Mouse (Mus musculus) neutrophil, adult 5-6 weeks (primary cell): ENCODE measurements around the gene Pcbp3. TPM values are rescaled to one million over a fixed set of nuclear protein-coding genes. Genes with fewer than 3 reads are reported as not detected.
"Not testable (repeated sequence)": the region's sequence is repeated elsewhere in the genome, so short reads cannot be mapped to it uniquely, and the experiment has no call there.

Experiments
- ATAC-seq: fragments of 151-379, 151-347 bp; 2 replicates; pipeline ENCODE4 v1.8.0; 2017; ENCODE audit warnings: mild to moderate bottlenecking, moderate TSS enrichment; ENCODE audit not compliant: insufficient number of reproducible peaks, poor library complexity, low FRiP score, severe bottlenecking; ENCODE audit errors: extremely low read depth
- total RNA-seq: library from RNA; stranded (forward); fragments of 200-1000 nt; gene quantifications from 2 replicates; pipeline ENCODE4 v1.2.3, GENCODE M21; 2017

Pcbp3 gene
- total RNA-seq, result 3.3 and 4.1 TPM in 2 replicates

- ATAC-seq, result peak; percentile 92
These were observed at the start of gene Pcbp3 for GRCm38 (mm10) chr10:76961790-76962489. Gene Pcbp3 (minus strand): TSS chr10:76961887.

GRCm38 (mm10) chr10:77008698-77009097, 47.0 kb upstream of the Pcbp3 start:
- ATAC-seq, result no peak

- no peak for ATAC-seq
These were observed 46.4 kb upstream of the Pcbp3 start for GRCm38 (mm10) chr10:77008109-77008561.

DNA sequence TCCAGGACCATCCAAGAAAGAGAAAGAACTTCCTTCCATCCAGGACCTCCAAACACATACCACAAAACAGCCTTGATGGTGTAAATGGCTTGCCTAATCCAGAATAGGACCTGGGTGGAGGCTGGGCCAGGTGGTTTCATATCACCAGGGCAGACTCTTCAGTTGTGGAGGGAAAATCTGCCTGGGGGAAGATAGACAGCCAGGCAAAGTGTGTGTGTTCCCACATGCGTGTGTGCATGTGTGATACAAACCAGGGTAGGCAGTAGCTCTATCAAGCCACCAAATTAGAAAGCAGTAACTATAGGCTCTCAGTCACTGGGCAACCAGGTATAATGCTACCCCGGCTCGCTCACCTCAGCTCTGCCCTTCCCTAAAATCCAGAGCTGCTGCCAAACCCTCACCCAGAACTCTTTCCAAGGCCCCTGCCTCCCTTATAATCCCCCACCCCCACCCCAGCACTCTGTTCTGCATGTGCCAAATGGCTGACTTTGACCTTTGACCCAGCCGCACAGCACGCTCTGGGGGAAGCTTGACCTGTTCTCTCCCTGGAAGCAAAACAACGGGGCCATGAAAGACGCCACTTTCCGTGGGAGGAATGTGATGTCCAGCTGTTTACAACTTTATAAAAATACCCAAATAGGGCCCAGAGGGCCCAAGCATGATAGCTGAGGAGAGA, 45.9 kb upstream of the Pcbp3 start:
- no peak for ATAC-seq

GRCm38 (mm10) chr10:77004936-77005335, 43.2 kb upstream of the Pcbp3 start:
- no peak for ATAC-seq

DNA sequence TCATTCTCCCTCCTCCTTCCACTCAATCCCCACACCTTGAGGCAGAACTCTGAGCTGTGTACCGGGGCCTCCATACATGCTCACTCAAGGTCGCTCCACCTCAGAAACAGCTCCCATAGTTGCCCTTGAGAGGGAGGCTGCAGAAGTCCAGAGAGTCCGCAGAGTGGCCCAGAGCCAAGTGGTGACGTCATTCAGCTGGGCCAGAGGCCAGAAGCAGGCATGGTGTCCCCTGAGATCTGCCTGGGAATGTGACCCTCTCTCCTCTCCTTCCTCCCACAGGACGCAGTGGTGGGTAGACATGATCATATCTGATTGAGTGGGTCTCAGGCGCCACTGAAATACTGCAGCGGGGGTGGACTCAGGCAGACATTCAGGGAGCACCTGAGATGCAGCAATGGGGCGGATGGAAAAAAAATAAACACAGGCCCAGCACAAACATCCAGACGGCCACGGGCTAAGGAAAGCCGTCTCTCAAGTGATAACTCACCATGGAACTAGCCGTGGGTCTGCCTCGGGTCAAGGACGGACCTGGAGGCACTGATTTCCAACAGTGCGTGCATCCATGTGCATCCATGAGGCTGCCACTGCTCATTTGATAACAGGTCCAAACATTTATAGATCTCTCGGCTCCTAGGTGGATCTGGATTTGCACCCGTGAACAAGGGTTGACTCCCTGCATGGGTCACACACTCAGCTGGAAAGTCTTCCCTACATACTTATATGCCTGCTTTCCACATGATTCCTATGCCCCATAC, 36.2 kb upstream of the Pcbp3 start:
- no peak for ATAC-seq

- no peak for ATAC-seq
These were observed 30.8 kb upstream of the Pcbp3 start for GRCm38 (mm10) chr10:76992456-76992855.

DNA sequence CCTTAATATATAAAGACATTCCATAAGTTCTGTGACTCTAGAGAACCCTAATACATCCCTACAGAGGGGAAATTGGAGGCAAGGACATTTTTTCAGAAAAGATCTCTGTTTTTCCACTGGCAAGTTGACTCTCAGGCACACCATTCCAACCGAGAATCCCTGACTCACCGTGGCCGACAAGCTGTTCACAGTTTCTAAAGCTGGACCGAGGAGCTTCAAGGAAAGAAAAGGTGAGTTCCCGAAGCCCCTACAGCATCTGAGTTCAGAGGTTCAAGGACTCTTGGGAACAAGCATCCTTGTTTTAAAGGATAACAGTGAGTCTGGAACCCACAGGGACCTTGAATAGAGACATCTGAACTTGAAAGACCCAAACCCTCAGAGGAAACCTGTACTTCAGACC, 26.9 kb upstream of the Pcbp3 start:
- ATAC-seq, result no peak

- no peak for ATAC-seq
These were observed 16.4 kb upstream of the Pcbp3 start for GRCm38 (mm10) chr10:76978042-76978441.

- ATAC-seq, result no peak
These were observed 15.0 kb upstream of the Pcbp3 start for GRCm38 (mm10) chr10:76976699-76977098.

DNA sequence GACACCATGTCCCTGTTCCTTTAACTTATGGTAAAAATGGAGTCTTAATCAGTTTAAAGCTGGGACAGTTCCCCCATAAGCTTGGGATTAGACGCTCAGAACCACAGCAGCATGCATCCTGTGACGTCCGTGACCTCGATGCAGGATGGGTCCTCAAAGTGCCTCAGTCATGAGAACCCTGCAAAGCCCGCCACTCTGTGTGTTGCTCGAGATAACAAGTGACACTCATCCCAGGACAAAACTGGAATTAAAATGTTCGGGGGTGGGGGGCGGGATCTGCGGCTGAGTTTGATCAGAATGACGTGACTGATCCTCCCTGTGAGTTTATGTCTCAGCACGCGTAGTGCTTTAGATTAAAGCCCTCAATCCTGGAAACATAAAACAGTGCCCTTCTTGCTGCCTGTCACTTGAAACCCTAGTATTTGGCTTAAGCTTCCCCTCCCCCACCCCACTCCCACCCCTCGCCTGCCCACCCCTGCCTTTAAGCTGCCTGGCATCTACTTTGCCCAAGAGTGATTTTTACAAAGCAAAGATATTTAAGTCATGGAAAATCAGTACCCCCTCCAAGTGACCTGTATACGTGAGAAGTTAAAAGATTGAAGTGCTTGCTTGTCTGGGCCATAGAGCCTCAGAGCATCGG, 12.2 kb upstream of the Pcbp3 start:
- ATAC-seq, result no peak

GRCm38 (mm10) chr10:76972318-76972717, 10.6 kb upstream of the Pcbp3 start:
- ATAC-seq, result not testable (repeated sequence)

DNA sequence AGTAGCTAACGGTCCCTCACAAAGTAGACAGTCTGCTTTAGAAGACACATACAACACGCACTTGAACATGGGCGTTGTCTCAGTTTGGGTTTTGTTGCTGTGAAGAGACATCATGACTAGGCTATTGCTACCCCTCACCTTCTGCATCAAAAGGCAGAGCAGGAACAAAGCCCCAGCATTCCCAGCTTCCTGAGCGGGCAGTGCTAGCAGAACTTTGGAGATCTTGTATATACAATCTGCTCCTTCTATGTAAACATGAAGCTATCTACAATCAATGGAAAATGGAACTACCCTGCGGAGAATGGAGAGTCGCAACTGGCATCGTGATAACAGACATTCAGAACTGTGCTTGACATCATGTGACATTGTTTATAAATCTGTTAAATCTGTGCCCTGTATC, 9.3 kb upstream of the Pcbp3 start:
- no peak for ATAC-seq

GRCm38 (mm10) chr10:76964436-76964835, 2.7 kb upstream of the Pcbp3 start:
- no peak for ATAC-seq

GRCm38 (mm10) chr10:76963997-76964396, 2.3 kb upstream of the Pcbp3 start:
- ATAC-seq, result no peak

DNA sequence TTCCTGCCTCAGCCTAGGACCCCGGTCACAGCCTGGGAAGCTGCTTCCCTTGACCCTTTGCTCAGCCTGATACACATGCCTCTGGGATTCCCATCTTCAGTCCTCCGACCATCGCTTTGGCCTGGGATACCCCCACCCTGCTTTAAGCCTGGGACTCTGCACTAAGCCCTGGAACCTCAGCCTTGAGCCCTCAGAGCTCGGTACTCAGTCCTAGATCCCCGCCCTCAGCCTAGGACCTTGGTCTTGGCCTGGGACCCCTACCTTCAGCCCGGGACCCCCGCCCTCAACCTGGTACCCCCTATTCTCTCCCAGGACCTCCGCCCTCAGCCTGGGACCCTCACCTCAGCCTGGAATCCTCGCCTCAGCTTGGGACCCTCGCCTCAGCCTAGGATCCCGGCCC, 531 bp downstream of the Pcbp3 start:
- ATAC-seq, result no peak

- ATAC-seq, result no peak
These were observed 3.5 kb downstream of the Pcbp3 start for GRCm38 (mm10) chr10:76958201-76958600.

DNA sequence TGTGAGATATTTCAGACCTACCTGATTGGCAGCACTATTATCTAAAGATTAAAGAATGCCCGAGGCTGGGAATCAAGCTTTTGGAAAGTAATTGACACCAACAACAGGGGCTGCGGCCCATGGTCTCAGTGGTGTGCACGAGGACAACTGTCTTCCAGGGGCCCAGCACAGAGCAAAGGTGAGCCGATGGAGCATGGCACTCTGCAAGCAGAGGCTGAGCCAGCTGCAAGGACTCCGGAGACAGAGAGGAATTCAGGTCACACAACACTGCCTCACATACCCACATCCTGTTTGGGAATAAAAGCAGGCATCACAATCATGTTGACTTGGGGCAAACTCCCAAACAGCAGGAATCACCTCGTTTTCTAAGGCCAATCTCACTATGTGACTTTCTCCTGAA, 5.5 kb downstream of the Pcbp3 start:
- ATAC-seq, result no peak

DNA sequence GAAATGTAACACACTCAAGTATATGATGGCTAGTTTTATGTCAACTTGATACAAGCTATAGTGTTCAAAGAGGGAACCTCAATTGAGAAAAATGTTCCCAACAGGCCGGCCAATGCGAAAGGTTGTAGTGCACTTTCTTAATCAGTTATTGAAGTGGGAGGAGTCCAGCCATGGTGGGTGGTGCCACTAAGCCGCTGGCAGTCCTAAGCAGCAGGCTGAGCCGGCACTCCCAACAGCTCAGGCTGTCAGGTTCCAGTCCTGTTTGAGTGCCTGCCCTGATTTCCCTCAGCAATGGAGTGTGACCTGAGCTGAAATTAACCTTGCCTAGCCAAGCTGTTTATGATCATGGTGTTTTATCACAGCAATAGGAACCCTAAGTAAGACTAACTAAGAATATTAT, 20.6 kb downstream of the Pcbp3 start:
- ATAC-seq, result no peak
